Mouse (Mus musculus) limb, embryonic 14.5 days (tissue): ENCODE measurements around the gene Casc3. TPM values are rescaled to one million over a fixed set of nuclear protein-coding genes. Genes with fewer than 3 reads are reported as not detected.

Experiments
- ATAC-seq: fragments of 200-750 bp; cut with Nextera tagmentation; 2 replicates; pipeline ENCODE4 v1.8.0; 2017; ENCODE audit warnings: low read depth, moderate number of reproducible peaks, moderate TSS enrichment; ENCODE audit not compliant: low FRiP score
- DNase-seq: peaks from one replicate; pipeline ENCODE4 v3.0.0-alpha.2; 2015; ENCODE audit warnings: low spot score
- H3K27ac ChIP-seq: fragments of 300-500 bp; sonication (generic); replicated peaks from 2 replicates; pipeline ENCODE4 v1.5.1; 2014; ENCODE audit warnings: low read depth, mild to moderate bottlenecking, low read length, moderate library complexity, mixed read lengths
- H3K27me3 ChIP-seq: fragments of 300-500 bp; sonication (generic); 2 replicates; pipeline ENCODE4 v1.6.1; 2014; ENCODE audit warnings: low read length, mixed read lengths; ENCODE audit not compliant: control insufficient read depth, insufficient read depth
- H3K36me3 ChIP-seq: fragments of 300-500 bp; sonication (generic); 2 replicates; pipeline ENCODE4 v1.6.1; 2014; ENCODE audit warnings: mild to moderate bottlenecking, low read length, moderate library complexity, mixed read lengths; ENCODE audit not compliant: control insufficient read depth, insufficient read depth
- H3K4me1 ChIP-seq: fragments of 300-500 bp; sonication (generic); 2 replicates; pipeline ENCODE4 v1.6.1; 2014; ENCODE audit warnings: antibody characterized with exemption, low read length, mixed read lengths; ENCODE audit not compliant: control insufficient read depth, insufficient read depth
- H3K4me2 ChIP-seq: fragments of 300-500 bp; sonication (generic); replicated peaks from 2 replicates; pipeline ENCODE4 v1.6.1; 2014; ENCODE audit warnings: low read depth, mild to moderate bottlenecking, low read length, moderate library complexity; ENCODE audit not compliant: severe bottlenecking
- H3K4me3 ChIP-seq: fragments of 300-500 bp; sonication (generic); replicated peaks from 2 replicates; pipeline ENCODE4 v1.5.1; 2014; ENCODE audit warnings: low read length
- H3K9ac ChIP-seq: fragments of 300-500 bp; sonication (generic); 2 replicates; pipeline ENCODE4 v1.6.1; 2014; ENCODE audit warnings: mild to moderate bottlenecking, low read depth, low read length, moderate library complexity; ENCODE audit not compliant: severe bottlenecking
- H3K9me3 ChIP-seq: fragments of 300-500 bp; sonication (generic); 2 replicates; pipeline ENCODE4 v1.6.1; 2016; ENCODE audit warnings: low read length; ENCODE audit not compliant: control insufficient read depth
- POLR2A ChIP-seq: fragments of 200-500 bp; IDR thresholded peaks from 2 replicates; pipeline ENCODE4 v1.8.0; 2012; ENCODE audit warnings: inconsistent platforms, mild to moderate bottlenecking, moderate library complexity, borderline replicate concordance; ENCODE audit not compliant: insufficient read depth, insufficient read length; ENCODE audit errors: extremely low read depth
- WGBS: fragments of 180-500 bp; shearing (Covaris S2); extraction: QIAGEN DNeasy Blood & Tissue Kit; methylation state at CpG from one replicate; pipeline ENCODE4 v1.1.7; 2014; 5-methylcytosine and 5-hydroxymethylcytosine counted together
- polyA plus RNA-seq, 2 experiments: library from polyadenylated mRNA; depleted of rRNA in 1 of 2; stranded (reverse) in 1 of 2; unstranded in 1 of 2; fragments of >200 nt; fragmentation: Nextera tagmentation in 1 of 2; extraction: Ambion mirVana in 1 of 2; gene quantifications; 2 replicates each; pipeline versions ENCODE4 v1.2.1 to v1.2.3; 2012 to 2014

The Casc3 gene
- polyA plus RNA-seq, 2 experiments = 34.1 to 52.4 TPM

DNA sequence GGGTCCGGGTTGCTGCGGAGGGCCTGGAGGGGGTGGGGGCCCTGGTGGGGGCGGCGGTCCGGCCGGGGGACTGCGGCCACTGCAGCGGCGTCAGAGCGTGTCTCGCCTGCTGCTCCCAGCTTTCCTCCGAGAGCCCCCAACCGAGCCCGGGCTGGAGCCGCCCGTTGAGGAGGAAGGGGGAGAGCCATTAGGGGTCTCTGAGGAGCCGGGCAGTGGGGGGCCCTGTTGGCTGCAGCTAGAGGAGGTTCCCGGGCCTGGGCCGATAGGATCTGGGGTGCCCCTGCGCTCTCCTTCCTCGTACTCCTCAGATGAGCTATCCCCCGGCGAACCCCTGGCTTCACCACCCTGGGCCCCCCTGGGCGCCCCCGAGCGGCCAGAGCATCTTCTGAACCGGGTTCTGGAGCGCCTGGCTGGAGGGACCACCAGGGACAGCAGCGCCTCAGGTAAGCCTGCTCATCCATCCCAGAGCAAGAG lies 32.6 kb downstream of the Casc3 start:
- H3K36me3 ChIP-seq = peaks cover 27% of the 10 kb centered on the region
- no peak overlapping the region for H3K27ac ChIP-seq
- H3K4me1 ChIP-seq = peaks cover 4% of the 10 kb centered on the region
- no peak for DNase-seq
- H3K27me3 ChIP-seq = no peaks in the 10 kb centered on the region
- WGBS = under 1% methylated on average over 14 of the region's 29 CpGs
- TF ChIP-seq POLR2A = no peak
- no peaks in the 10 kb centered on the region for H3K9me3 ChIP-seq
- ATAC-seq = no peak
- peak overlapping the region; percentile 95 for H3K4me2 ChIP-seq
- H3K4me3 ChIP-seq = peak overlapping the region; percentile 81
- H3K9ac ChIP-seq = peak overlapping the region; percentile 77

- TF ChIP-seq POLR2A = no peak
- peaks cover 4% of the 10 kb centered on the region for H3K4me1 ChIP-seq
- DNase-seq = no peak
- H3K4me2 ChIP-seq = peak overlapping the region; percentile 95
- no peak overlapping the region for H3K9ac ChIP-seq
- 45% methylated on average over 11 of the region's 11 CpGs for WGBS
- H3K36me3 ChIP-seq = peaks cover 21% of the 10 kb centered on the region
- H3K27me3 ChIP-seq = no peaks in the 10 kb centered on the region
- H3K4me3 ChIP-seq = peak overlapping the region; percentile 81
- H3K9me3 ChIP-seq = no peaks in the 10 kb centered on the region
- ATAC-seq = no peak
- no peak overlapping the region for H3K27ac ChIP-seq
These were observed 33.2 kb downstream of the Casc3 start for GRCm38 (mm10) chr11:98837917-98838316.

GRCm38 (mm10) chr11:98838512-98838911 lies 33.8 kb downstream of the Casc3 start:
- Histone ChIP-seq H3K36me3 (peaks cover 15% of the 10 kb centered on the region), H3K4me3 (no peak overlapping the region), H3K4me1 (peaks cover 4% of the 10 kb centered on the region), H3K9me3 (no peaks in the 10 kb centered on the region), H3K27me3 (no peaks in the 10 kb centered on the region), H3K4me2 (peak overlapping the region; percentile 95), H3K9ac (no peak overlapping the region), H3K27ac (no peak overlapping the region)
- TF ChIP-seq POLR2A = no peak
- DNase-seq = no peak
- WGBS = 58% methylated on average over 9 of the region's 9 CpGs
- ATAC-seq = no peak

- TF ChIP-seq POLR2A = no peak
- DNase-seq (no peak), ATAC-seq (no peak)
- H3K4me1 ChIP-seq = peaks cover 4% of the 10 kb centered on the region
- no peaks in the 10 kb centered on the region for H3K27me3 ChIP-seq
- no peak overlapping the region for H3K27ac ChIP-seq
- no peak overlapping the region for H3K4me3 ChIP-seq
- peaks cover 6% of the 10 kb centered on the region; the same call in 1 of the 2 replicates for H3K36me3 ChIP-seq
- WGBS = 42% methylated on average over 6 of the region's 6 CpGs
- H3K9ac ChIP-seq = no peak overlapping the region
- H3K9me3 ChIP-seq = no peaks in the 10 kb centered on the region
- 0 out of 2 replicates have a peak overlapping the region, but pooled peaks have one; percentile 17 for H3K4me2 ChIP-seq
These were observed 34.7 kb downstream of the Casc3 start for GRCm38 (mm10) chr11:98839402-98839801.

- 0 out of 2 replicates have a peak, but pooled peaks have one; percentile 3 for ATAC-seq
- H3K36me3 ChIP-seq = peaks cover 3% of the 10 kb centered on the region; the same call in 1 of the 2 replicates
- no peaks in the 10 kb centered on the region for H3K9me3 ChIP-seq
- WGBS = 39% methylated on average over 10 of the region's 10 CpGs
- no peaks in the 10 kb centered on the region for H3K27me3 ChIP-seq
- H3K4me3 ChIP-seq = no peak overlapping the region
- peaks cover 4% of the 10 kb centered on the region for H3K4me1 ChIP-seq
- H3K27ac ChIP-seq = no peak overlapping the region
- H3K4me2 ChIP-seq = 0 out of 2 replicates have a peak overlapping the region, but pooled peaks have one; percentile 17
- H3K9ac ChIP-seq = no peak overlapping the region
- TF ChIP-seq POLR2A = no peak
- no peak for DNase-seq
These were observed 35.2 kb downstream of the Casc3 start for GRCm38 (mm10) chr11:98839897-98840296.
